Mouse (Mus musculus): ENCODE measurements around the gene Hist1h4a. TPM values are rescaled to one million over a fixed set of nuclear protein-coding genes. Genes with fewer than 3 reads are reported as not detected.
"Not testable (repeated sequence)": the region's sequence is repeated elsewhere in the genome, so short reads cannot be mapped to it uniquely, and the experiment has no call there.

Gene Hist1h4a
- polyA plus RNA-seq, 1 experiment from 2014 or later, result not detected

- Histone ChIP-seq H3K36me3 (replicated peaks; ENCODE audit: control insufficient read depth, insufficient read depth) (no peaks in the 10 kb centered on the region), H3K27me3 (ENCODE audit: control insufficient read depth, insufficient read depth, low read length) (no peaks in the 10 kb centered on the region), H3K4me3 (replicated peaks; ENCODE audit: low read length) (no peak overlapping the region)
These were observed 36.8 kb downstream of the Hist1h4a start for GRCm38 (mm10) chr13:23724239-23724638.

GRCm38 (mm10) chr13:23717593-23718245, 43.3 kb downstream of the Hist1h4a start:
- not testable (repeated sequence) for H3K9ac ChIP-seq; H3K4me3 ChIP-seq (replicated peaks; ENCODE audit: low read length); H3K9me3 ChIP-seq (ENCODE audit: control insufficient read depth, low read length); H3K4me1 ChIP-seq (replicated peaks; ENCODE audit: control insufficient read depth, insufficient read depth, low read length); H3K27ac ChIP-seq; H3K36me3 ChIP-seq (replicated peaks; ENCODE audit: control insufficient read depth, insufficient read depth); H3K27me3 ChIP-seq (ENCODE audit: control insufficient read depth, insufficient read depth, low read length); DNase-seq (ENCODE audit: low spot score); ATAC-seq (ENCODE audit: low FRiP score); H3K4me2 ChIP-seq (replicated peaks)
- 18% methylated on average over 2 of the region's 2 CpGs for WGBS

More at GRCm38 (mm10) chr13:23724239-23724638, 36.8 kb downstream of the Hist1h4a start:
- H3K9me3 ChIP-seq (ENCODE audit: control insufficient read depth, low read length), result no peaks in the 10 kb centered on the region
- 77% methylated on average over 4 of the region's 4 CpGs for WGBS
- no peak overlapping the region for H3K27ac ChIP-seq
- DNase-seq (ENCODE audit: low spot score) (no peak), ATAC-seq (ENCODE audit: low FRiP score) (no peak)
- no peaks in the 10 kb centered on the region for H3K4me1 ChIP-seq (replicated peaks; ENCODE audit: control insufficient read depth, insufficient read depth, low read length)
- H3K9ac ChIP-seq, result no peak overlapping the region
- no peak overlapping the region for H3K4me2 ChIP-seq (replicated peaks)

GRCm38 (mm10) chr13:23717176-23717575, 43.9 kb downstream of the Hist1h4a start:
- H3K9ac ChIP-seq, result no peak overlapping the region
- no peak overlapping the region for H3K27ac ChIP-seq
- no peak overlapping the region for H3K4me3 ChIP-seq (replicated peaks; ENCODE audit: low read length)
- no peaks in the 10 kb centered on the region for H3K36me3 ChIP-seq (replicated peaks; ENCODE audit: control insufficient read depth, insufficient read depth)
- WGBS, result 61% methylated on average over 11 of the region's 11 CpGs
- H3K4me2 ChIP-seq (replicated peaks), result no peak overlapping the region
- DNase-seq (ENCODE audit: low spot score) (no peak), ATAC-seq (ENCODE audit: low FRiP score) (no peak)
- H3K4me1 ChIP-seq (replicated peaks; ENCODE audit: control insufficient read depth, insufficient read depth, low read length), result no peaks in the 10 kb centered on the region
- H3K9me3 ChIP-seq (ENCODE audit: control insufficient read depth, low read length), result no peaks in the 10 kb centered on the region
- H3K27me3 ChIP-seq (ENCODE audit: control insufficient read depth, insufficient read depth, low read length), result no peaks in the 10 kb centered on the region

GRCm38 (mm10) chr13:23716261-23717042, 44.6 kb downstream of the Hist1h4a start:
- no peaks in the 10 kb centered on the region for H3K36me3 ChIP-seq (replicated peaks; ENCODE audit: control insufficient read depth, insufficient read depth)
- ATAC-seq (ENCODE audit: low FRiP score) (no peak), DNase-seq (ENCODE audit: low spot score) (no peak)
- H3K27me3 ChIP-seq (ENCODE audit: control insufficient read depth, insufficient read depth, low read length), result no peaks in the 10 kb centered on the region
- no peak overlapping the region for H3K4me2 ChIP-seq (replicated peaks)
- H3K4me3 ChIP-seq (replicated peaks; ENCODE audit: low read length), result no peak overlapping the region
- H3K27ac ChIP-seq, result no peak overlapping the region
- no peaks in the 10 kb centered on the region for H3K9me3 ChIP-seq (ENCODE audit: control insufficient read depth, low read length)
- WGBS, result 86% methylated on average over 5 of the region's 5 CpGs
- no peak overlapping the region for H3K9ac ChIP-seq
- no peaks in the 10 kb centered on the region for H3K4me1 ChIP-seq (replicated peaks; ENCODE audit: control insufficient read depth, insufficient read depth, low read length)

Small RNA genes lying within 50 kb of the gene (microRNA-seq; reads per million reads assigned to microRNA genes)
- gene Gm44314 (not detected), gene Gm44484 (not detected)

Other genes starting within 250 kb of the Hist1h4a start
- 3.2 and 3.3 TPM in 2 replicates for gene Hist1h4h, start 230.2 kb downstream of the Hist1h4a start, polyA plus RNA-seq (2014; fragmentation: Nextera tagmentation; extraction: Ambion mirVana)
- gene Hist1h2af, start 227.3 kb downstream of the Hist1h4a start, polyA plus RNA-seq (2014; fragmentation: Nextera tagmentation; extraction: Ambion mirVana), result 0.81 and 3.3 TPM in 2 replicates
- gene Hist1h3g, start 225.8 kb downstream of the Hist1h4a start, polyA plus RNA-seq (2014; fragmentation: Nextera tagmentation; extraction: Ambion mirVana), result 1.2 TPM in 1 of 2 replicates, not detected in the other
- gene Hist1h2bh, start 217.8 kb downstream of the Hist1h4a start, polyA plus RNA-seq (2014; fragmentation: Nextera tagmentation; extraction: Ambion mirVana), result 0.22 TPM in 1 of 2 replicates, not detected in the other
- 0.28 and 0.29 TPM in 2 replicates for gene Hist1h3f, start 217.2 kb downstream of the Hist1h4a start, polyA plus RNA-seq (2014; fragmentation: Nextera tagmentation; extraction: Ambion mirVana)
- not detected in 2 replicates for gene Hist1h4f, start 209.6 kb downstream of the Hist1h4a start, polyA plus RNA-seq (2014; fragmentation: Nextera tagmentation; extraction: Ambion mirVana)
- 0.12 and 0.17 TPM in 2 replicates for gene Hist1h1d, start 208.0 kb downstream of the Hist1h4a start, polyA plus RNA-seq (2014; fragmentation: Nextera tagmentation; extraction: Ambion mirVana)
- gene Hist1h3e, start 198.9 kb downstream of the Hist1h4a start, polyA plus RNA-seq (2014; fragmentation: Nextera tagmentation; extraction: Ambion mirVana), result 1.5 and 3.1 TPM in 2 replicates
- gene Hist1h2ae, start 190.0 kb downstream of the Hist1h4a start, polyA plus RNA-seq (2014; fragmentation: Nextera tagmentation; extraction: Ambion mirVana), result 21.8 and 22.5 TPM in 2 replicates
- gene Hist1h2bg, start 189.8 kb downstream of the Hist1h4a start, polyA plus RNA-seq (2014; fragmentation: Nextera tagmentation; extraction: Ambion mirVana), result 0.94 and 2.3 TPM in 2 replicates
- gene Hist1h2bf, start 187.0 kb downstream of the Hist1h4a start, polyA plus RNA-seq (2014; fragmentation: Nextera tagmentation; extraction: Ambion mirVana), result 0.91 and 1.8 TPM in 2 replicates
- gene Hist1h2ad, start 186.8 kb downstream of the Hist1h4a start, polyA plus RNA-seq (2014; fragmentation: Nextera tagmentation; extraction: Ambion mirVana), result 0.77 TPM in 1 of 2 replicates, not detected in the other
- 1.4 and 2.2 TPM in 2 replicates for gene Hist1h3d, start 185.5 kb downstream of the Hist1h4a start, polyA plus RNA-seq (2014; fragmentation: Nextera tagmentation; extraction: Ambion mirVana)
- 29.1 and 37.2 TPM in 2 replicates for gene Hist1h4d, start 179.6 kb downstream of the Hist1h4a start, polyA plus RNA-seq (2014; fragmentation: Nextera tagmentation; extraction: Ambion mirVana)
- gene Hist1h2be, start 140.1 kb downstream of the Hist1h4a start, polyA plus RNA-seq (2014; fragmentation: Nextera tagmentation; extraction: Ambion mirVana), result 0.52 and 1.0 TPM in 2 replicates
- gene Hist1h1e, start 138.7 kb downstream of the Hist1h4a start, polyA plus RNA-seq (2014; fragmentation: Nextera tagmentation; extraction: Ambion mirVana), result 4.4 and 5.3 TPM in 2 replicates
- 0.26 and 0.27 TPM in 2 replicates for gene Hist1h2ac, start 77.3 kb downstream of the Hist1h4a start, polyA plus RNA-seq (2014; fragmentation: Nextera tagmentation; extraction: Ambion mirVana)
- gene Hist1h2bc, start 77.0 kb downstream of the Hist1h4a start, polyA plus RNA-seq (2014; fragmentation: Nextera tagmentation; extraction: Ambion mirVana), result 14.5 and 15.1 TPM in 2 replicates
- not detected in 2 replicates for gene Hist1h1t, start 65.4 kb downstream of the Hist1h4a start, polyA plus RNA-seq (2014; fragmentation: Nextera tagmentation; extraction: Ambion mirVana)
- gene Hist1h4c, start 62.8 kb downstream of the Hist1h4a start, polyA plus RNA-seq (2014; fragmentation: Nextera tagmentation; extraction: Ambion mirVana), result 3.0 and 3.5 TPM in 2 replicates
- gene Hfe, start 50.4 kb downstream of the Hist1h4a start, polyA plus RNA-seq (2014; fragmentation: Nextera tagmentation; extraction: Ambion mirVana), result 4.8 and 7.0 TPM in 2 replicates
- gene Hist1h1c, start 22.4 kb downstream of the Hist1h4a start, polyA plus RNA-seq (2014; fragmentation: Nextera tagmentation; extraction: Ambion mirVana), result 7.2 and 8.3 TPM in 2 replicates
- 1.1 TPM in 1 of 2 replicates, not detected in the other for gene Hist1h3c, start 15.6 kb downstream of the Hist1h4a start, polyA plus RNA-seq (2014; fragmentation: Nextera tagmentation; extraction: Ambion mirVana)
- 0.64 TPM in 1 of 2 replicates, not detected in the other for gene Hist1h2bb, start 14.5 kb downstream of the Hist1h4a start, polyA plus RNA-seq (2014; fragmentation: Nextera tagmentation; extraction: Ambion mirVana)
- gene Hist1h2ab, start 10.1 kb downstream of the Hist1h4a start, polyA plus RNA-seq (2014; fragmentation: Nextera tagmentation; extraction: Ambion mirVana), result 6.7 and 9.8 TPM in 2 replicates
- 1.1 and 1.8 TPM in 2 replicates for gene Hist1h3b, start 9.0 kb downstream of the Hist1h4a start, polyA plus RNA-seq (2014; fragmentation: Nextera tagmentation; extraction: Ambion mirVana)
- 2.1 TPM in 1 of 2 replicates, not detected in the other for gene Hist1h4b, start 4.2 kb downstream of the Hist1h4a start, polyA plus RNA-seq (2014; fragmentation: Nextera tagmentation; extraction: Ambion mirVana)
- gene Hist1h3a, start 1.2 kb upstream of the Hist1h4a start, polyA plus RNA-seq (2014; fragmentation: Nextera tagmentation; extraction: Ambion mirVana), result 0.94 and 2.1 TPM in 2 replicates
- gene Hist1h1a, start 2.4 kb upstream of the Hist1h4a start, polyA plus RNA-seq (2014; fragmentation: Nextera tagmentation; extraction: Ambion mirVana), result 0.50 and 1.1 TPM in 2 replicates
- gene Trim38, start 8.7 kb upstream of the Hist1h4a start, polyA plus RNA-seq (2014; fragmentation: Nextera tagmentation; extraction: Ambion mirVana), result not detected in 2 replicates
- gene Slc17a2, start 45.8 kb upstream of the Hist1h4a start, polyA plus RNA-seq (2014; fragmentation: Nextera tagmentation; extraction: Ambion mirVana), result not detected in 2 replicates
- not detected in 2 replicates for gene Slc17a3, start 78.2 kb upstream of the Hist1h4a start, polyA plus RNA-seq (2014; fragmentation: Nextera tagmentation; extraction: Ambion mirVana)
- not detected in 2 replicates for gene Slc17a1, start 106.5 kb upstream of the Hist1h4a start, polyA plus RNA-seq (2014; fragmentation: Nextera tagmentation; extraction: Ambion mirVana)
- not detected in 2 replicates for gene Slc17a4, start 153.8 kb upstream of the Hist1h4a start, polyA plus RNA-seq (2014; fragmentation: Nextera tagmentation; extraction: Ambion mirVana)
- not detected in 2 replicates for gene Hist1h2ba, start 172.9 kb upstream of the Hist1h4a start, polyA plus RNA-seq (2014; fragmentation: Nextera tagmentation; extraction: Ambion mirVana)
- gene Hist1h2aa, start 173.2 kb upstream of the Hist1h4a start, polyA plus RNA-seq (2014; fragmentation: Nextera tagmentation; extraction: Ambion mirVana), result not detected in 2 replicates
- 0.63 and 1.0 TPM in 2 replicates for gene Scgn, start 230.0 kb upstream of the Hist1h4a start, polyA plus RNA-seq (2014; fragmentation: Nextera tagmentation; extraction: Ambion mirVana)

Measured in hindbrain, embryonic 14.5 days (tissue).